Mouse (Mus musculus) embryo, embryonic 10.5 days (tissue): ENCODE measurements around the gene Abtb2.

Experiments used
- DNase-seq: peaks from one replicate; pipeline ENCODE4 v3.0.0-alpha.2; 2015; ENCODE audit warnings: low spot score

Gene Abtb2

DNA sequence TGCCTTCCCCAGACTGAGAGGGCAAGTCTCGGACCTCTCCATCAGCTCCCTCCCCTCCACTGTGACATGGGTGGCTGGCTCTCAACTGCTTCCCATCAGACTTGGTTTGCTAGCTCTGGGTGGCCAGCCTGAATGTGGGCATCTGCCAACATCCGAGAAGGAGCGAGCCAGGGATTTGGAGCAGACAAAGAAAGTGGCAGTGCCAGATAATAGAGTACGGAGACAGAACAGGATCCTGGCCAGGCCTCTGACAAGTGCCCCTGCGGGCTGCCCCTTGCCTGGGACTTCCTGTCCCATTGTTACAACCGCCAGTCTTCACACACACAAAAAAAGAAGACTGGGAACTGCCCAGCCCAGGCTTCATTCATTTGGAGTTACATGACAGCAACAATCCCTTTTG is 124.3 kb downstream of the Abtb2 start:
- no peak for DNase-seq

DNA sequence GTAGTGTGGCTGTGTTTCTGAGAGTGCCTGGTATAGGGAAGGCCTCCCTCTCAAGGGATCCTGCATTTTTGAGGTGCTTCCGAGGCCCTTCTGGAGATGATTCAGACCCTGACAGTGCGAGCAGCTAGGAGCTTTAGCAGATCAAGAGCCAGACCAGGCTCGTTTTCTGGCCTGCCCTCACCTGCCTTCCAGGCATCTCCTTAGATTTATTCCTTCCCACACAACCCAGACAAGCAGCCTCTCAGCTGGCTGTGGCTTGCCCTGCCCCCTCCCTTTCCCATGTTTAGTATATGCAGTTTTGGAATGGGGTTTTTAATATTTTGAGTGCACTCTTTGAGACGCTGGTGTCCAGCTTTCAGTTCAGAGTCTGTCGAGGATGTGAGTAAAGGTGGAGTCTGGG is 124.7 kb downstream of the Abtb2 start:
- DNase-seq, result no peak

DNA sequence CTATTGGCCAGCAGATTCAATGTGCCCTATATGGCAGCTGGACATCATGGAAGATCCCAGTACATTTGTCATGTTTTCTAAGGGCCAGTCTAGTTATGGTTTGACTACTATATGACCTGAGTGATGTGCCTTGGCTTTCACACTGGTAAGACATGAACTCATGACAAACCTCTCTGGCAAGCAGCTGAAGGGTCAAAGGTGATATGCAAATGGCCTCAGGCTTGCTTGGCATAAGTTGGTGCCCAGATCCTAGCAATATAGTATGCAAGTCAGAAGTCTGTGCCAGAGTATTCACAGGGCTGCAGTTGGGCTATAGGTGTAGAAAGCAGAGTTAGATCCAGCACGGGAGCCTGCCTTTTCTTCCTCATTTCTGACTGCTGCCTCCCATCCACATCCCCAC is 125.2 kb downstream of the Abtb2 start:
- DNase-seq, result no peak

DNA sequence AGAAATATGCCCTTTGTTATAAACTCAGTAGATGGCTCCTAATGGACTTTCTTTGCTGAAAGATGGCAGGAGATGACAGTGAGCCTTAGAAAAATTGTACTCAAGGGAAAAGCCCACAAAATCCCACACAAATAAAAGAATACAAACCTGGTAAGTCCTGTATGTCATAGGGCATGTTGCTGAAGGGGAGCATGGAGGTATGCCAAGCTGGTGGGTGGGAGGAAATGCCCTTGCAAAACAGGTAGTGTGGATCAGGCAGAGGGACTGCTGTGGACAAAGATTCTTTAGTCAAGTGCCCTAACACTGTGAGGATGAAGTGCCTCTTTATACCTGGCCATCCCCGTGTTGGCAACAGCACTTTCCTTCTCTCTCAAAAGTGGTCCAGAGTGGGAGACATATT is 126.7 kb downstream of the Abtb2 start:
- DNase-seq, result no peak

DNA sequence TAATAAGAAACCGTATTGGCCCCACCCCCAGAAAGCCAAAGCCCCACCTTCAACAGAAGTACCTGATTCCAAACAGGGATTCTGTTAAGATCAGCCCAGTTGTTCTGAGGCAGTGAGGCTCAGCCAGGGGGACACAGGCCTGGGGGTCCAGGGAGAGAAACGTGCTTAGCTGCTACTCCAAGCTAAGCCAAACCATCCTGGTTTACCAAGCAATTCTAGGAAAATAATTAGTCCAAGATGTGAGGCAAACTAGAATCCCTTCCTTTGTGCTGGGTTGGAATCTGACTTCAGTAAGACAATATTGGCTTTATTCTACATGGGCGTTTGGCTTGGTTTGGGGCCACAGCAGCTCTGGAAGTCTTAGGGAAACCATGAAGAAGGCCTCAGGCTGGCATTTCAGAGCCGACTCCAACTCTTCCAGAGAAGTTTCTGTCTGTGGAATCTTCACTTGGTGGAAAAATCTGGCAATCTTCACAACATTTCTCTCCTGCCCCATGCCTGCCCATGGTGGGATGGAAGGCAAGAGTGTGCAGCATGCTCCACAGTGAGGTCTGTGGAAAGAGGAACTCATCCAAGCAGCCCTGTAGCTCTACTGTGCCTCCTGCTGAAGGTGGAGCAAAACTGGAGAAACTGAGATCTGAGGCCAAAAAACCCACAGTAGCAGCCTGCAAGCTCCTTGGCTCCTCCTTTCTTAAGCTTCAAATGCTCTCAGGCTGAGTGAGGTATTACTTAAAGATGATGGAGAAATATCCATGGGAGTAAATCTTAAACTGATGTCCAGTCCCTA is 128.9 kb downstream of the Abtb2 start:
- no peak for DNase-seq

DNA sequence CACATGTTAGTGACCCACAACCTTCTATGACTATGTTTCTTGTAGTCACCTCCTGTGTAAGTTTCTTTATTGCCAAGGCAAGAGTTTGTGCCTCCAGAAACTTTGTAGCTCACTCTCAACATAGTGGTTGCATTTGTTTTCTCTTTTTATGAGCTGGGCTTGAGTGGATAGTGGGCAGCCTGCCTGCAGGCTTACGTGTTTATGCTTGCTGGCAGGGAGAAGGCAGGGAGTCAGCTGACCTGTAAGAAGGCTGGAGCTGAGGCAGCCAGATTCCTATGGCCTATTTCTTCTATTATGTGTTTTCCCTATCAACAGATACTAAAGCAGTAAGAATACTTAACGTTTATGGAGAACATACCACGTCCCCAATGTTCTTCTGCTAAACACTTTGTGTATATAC is 130.1 kb downstream of the Abtb2 start:
- no peak for DNase-seq

DNA sequence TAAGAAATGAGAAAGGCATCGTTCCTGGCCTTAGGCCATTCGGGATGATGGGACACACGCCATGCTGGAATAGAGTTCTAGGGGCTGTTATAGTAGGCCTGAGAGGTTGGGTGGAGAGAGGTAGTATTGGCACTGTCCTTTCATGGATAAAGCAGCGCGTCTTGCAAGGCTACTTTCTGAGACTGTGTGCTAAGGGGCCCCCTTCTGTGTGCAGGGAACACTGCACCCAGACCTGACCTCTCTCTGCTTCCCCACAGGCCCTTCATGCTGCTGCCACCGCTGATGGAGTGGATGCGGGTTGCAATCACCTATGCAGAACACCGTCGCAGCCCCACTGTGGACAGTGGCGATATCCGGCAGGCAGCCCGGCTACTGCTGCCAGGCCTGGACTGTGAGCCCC is 134.4 kb downstream of the Abtb2 start:
- peak; percentile 39 for DNase-seq

DNA sequence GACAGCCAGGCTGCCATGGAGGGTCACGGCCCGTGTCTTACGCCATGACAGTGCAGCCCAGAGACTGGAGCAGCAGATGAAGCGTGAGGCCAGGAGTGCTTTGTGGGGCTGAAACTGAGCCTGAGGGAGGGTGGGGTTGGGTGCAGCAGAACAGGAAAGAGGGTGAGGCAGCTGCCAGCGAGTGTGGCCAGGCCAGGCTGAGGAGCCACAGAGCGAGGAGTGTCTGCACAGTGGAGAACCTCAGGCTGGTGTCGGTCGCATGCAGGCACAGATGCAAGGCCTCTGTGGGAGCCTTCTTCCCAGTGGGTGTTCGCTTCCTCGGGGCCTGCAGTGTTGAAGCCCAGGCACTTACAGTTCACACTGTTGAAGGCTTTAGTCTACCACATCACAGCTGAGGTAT is 137.2 kb downstream of the Abtb2 start:
- no peak for DNase-seq

DNA sequence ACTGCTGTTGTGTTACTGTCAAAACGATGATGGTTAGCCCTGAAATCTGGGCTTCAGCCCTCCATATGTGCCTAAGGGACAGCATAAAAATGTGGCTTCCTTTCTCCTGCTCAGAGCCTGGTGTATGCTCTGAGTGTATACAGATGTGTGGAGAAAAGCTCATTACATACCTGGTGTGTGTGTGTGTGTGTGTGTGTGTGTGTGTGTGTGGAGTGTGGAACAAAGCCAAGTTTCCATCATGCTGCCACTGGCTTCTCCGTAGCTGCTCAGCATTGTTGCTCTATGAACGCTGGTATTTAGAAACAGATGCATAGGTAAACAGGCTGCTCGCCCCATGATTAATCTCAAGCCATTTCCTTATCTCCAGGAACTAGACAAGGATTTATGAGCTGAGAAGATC is 137.8 kb downstream of the Abtb2 start:
- no peak for DNase-seq

DNA sequence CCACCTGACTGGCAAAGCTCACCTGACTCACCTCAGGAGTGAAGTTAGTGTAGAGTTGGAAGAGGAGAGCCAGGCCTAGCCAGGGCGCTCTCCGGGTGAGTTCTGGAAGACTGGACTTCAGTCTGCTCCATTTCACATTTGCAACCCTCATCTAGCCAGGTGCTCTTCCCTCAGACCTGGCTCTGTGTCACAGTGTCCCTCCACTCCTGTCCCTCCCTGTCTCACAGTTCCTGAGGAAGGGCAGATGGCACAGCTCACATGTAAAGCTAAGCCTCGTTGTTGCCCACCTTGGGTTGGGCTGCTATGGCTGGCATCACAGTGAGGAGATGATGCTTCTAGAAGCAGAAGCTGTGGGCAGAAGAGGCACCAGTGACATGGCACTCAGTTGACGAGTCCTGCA is 139.7 kb downstream of the Abtb2 start:
- DNase-seq, result no peak

DNA sequence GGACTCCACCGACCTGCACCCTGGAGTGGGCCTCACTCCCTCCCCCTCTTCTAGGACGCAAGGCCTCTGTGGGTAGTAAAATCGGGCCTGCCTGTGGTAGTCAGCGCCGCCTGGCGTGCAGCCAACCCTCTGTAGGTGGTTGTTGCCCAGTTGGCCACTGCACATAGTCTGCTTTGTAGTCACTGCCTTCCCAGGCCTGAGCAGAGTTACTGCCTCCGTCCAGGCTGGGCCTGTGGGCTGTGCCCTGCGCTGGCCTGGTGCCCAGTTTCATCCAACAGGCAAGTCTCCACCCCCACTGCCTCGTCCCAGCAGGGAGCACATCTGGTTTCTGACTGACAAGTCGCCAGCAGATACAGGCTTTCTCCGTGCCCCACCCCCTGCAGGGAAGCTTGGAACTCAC is 140.1 kb downstream of the Abtb2 start:
- no peak for DNase-seq

DNA sequence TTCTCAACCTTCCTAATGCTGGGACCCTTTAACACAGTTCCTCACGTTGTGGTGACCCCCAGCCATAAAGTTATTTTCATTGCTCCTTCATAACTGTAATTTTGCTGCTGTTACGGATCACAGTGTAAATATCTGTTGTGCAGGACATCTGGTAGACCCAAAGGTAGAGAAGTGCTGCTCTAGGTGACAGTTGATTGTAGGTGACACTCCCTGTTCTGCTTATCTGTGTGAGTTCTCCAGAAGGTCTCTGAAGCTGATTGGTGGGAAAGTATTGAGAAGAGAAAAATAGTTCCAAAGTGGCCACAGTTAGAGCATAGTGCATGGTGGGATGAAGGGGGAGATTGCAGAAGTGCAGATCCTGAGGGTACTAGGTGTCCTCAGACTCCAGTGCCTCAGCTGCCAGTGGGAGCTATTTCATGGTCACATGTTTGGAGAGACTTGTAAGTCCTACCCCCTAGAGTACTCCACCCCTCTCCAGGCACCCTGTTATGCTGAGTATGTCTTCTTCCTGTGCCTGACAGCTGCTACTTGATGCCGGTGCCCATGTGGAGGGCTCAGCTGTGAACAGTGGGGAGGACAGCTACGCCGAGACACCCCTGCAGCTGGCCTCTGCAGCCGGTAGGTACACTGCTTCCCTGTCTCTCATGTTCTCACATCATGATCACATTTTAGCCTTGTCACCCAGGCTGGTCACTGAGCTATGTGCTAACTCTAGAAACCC is 141.1 kb downstream of the Abtb2 start:
- DNase-seq, result no peak

DNA sequence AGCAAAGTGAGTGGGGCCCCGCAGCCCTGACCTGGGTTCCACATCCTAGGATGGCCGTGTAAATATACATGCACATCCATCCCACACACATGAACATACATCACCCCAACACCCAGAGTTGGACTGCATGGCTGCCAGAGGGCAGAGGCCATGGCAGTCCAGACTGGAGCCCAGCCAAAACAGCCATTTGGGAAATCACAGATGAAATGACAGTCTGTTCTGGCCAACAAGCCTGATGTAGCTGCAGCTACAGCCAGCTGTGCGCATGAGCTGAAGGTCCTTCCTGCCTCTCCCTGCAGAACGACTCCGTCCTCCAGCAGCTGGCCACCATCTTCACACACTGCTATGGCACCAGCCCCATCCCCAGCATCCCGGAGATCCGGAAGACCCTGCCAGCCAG is 144.7 kb downstream of the Abtb2 start:
- no peak for DNase-seq

DNA sequence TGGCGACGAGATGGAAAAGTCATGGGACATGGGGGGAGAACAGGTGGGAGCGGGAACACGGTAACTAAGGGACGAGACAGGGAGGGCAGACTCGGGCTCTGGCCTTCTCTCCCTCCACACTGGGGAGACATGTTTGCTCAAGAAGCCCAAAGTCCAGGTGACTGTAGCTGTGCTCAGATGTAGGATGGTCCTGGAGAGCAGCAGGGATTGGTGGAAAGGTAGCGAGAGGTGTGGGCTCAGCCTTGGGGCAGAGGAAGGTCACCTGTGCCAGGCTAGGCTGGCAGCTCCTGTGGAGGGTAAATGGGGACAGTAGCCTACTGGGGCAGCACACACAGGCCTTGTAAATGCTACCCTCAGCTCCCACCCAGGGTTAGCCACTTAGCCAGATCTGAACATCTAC is 147.7 kb downstream of the Abtb2 start:
- no peak for DNase-seq

DNA sequence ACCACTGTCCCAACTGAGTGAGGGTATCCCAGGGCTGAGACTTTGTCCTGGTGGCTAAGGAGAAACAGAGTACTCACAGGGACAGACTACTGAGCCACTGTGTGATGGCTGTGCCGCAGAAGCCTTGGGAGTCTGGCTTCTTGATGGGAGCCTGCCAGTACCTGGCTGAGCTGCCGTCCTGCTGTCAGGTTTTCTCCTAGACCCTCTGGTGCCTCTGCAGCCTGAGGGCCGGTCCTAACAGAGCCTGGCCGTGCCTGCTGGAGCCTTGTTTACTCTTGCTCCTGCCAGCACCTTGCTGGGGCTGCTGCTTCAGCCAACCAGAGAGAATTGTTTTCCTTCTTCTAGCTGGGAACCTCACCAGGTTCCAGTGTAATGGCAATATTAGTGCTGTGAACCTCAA is 148.3 kb downstream of the Abtb2 start:
- no peak for DNase-seq

DNA sequence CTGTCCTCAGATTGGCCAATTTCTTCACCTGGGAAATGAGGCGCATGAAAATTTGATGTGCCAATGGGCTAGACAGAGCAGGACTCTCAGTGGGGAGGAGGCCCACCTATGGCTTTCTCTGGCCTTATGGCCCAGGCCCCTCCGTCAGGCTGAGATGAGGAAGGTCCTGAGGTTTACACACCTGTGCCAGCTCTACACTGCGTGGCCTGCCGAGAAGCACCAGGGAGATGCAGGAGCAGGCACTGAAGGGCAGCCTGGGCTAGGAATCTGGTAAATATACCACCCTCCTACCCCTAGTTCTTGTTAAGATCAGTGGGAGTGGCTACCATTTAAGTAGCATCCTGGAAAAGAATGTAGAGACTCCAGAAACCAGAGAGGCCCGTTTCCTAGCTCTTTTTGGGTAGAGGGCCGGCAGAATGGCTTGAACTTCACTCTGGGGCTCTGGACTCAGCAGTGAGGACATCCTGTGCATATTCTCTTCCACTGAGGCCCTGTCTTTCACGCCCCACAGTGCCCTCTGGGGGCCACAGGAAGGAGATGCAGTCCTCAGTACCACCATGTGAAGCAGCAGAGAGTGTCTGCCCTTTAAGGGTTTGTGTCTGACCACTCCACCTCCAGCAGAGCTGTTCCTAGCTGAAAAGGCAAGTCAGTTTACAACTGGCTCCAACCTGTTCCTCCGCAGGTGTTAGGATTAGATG is 152.6 kb downstream of the Abtb2 start:
- DNase-seq, result peak; percentile 88

DNA sequence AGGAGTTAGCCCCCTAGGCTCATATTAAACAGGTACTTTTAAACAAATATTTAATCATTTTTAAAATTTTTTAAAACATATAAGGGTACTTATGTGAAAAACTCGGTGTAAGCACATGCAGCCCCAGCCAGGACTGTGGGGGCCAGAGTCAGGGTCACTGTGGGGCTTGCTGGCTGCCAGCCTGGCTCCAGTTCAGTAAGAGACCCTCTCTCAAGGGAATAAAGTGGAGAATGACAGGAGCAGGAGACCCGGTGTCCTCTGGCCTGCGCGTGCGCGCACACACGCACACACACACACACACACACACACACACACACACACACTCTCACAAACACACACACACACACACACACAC is 153.2 kb downstream of the Abtb2 start:
- no peak for DNase-seq

DNA sequence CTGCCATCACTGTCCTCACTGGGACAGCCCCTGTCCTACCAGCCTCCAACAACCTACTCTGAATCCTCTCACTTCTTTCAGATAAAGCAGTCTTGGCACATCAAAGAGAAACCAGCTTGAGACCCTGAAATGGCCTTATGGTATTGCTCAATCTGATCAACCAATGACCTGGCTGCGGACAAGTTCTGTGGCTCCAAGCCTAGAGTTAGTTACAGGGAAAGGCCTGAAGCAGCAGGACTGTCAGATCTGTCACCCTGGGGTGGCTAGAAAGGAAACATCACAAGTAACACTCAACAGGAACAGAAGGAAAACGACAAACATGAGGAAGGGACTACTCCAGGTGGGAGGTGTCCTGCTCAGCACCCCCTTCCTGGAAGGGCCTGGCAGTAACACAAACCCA is 158.4 kb downstream of the Abtb2 start:
- no peak for DNase-seq

DNA sequence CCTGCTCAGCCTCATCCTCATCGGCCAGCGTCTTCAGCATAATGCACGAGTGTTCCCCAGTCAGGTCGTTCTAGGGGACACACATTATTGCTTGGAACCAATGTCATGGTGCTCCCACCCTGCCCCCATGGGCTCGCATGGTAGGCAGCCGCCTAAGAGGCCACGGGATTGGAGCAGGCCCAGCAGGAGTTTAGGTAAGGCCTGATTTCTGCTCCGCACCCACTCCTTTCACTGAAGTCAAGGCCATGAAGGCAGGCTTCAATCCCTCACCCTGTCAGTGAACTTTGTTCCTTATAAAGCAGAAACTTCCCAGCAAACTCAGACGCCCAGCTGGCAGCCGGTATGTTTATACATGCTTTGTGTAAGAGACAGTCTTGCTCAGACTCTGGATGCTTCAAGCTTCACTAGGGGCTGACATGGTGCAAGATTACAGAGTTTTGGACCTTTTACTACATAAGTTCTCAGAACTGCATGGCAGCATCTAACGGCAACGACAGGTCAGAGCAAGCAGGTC is 162.0 kb downstream of the Abtb2 start:
- DNase-seq, result no peak

DNA sequence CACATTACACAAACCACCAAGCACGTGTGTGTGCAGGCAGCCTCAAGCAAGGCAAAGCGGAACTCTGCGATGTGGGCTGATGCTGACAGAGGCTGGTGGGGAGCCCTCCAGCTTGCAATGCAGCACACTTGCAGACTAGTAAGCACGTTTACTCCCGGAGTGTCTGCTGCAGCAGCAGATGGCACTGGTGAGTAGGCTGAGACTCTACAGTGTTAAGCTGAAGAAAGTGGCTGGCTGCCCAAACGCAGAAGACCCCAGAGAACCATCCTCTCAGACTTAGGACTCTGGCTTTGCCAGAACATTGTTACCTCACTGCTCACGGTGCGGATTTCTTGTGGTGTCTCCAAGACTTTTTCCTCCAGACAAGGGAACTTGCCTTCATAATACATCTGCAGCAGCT is 164.9 kb downstream of the Abtb2 start:
- no peak for DNase-seq

DNA sequence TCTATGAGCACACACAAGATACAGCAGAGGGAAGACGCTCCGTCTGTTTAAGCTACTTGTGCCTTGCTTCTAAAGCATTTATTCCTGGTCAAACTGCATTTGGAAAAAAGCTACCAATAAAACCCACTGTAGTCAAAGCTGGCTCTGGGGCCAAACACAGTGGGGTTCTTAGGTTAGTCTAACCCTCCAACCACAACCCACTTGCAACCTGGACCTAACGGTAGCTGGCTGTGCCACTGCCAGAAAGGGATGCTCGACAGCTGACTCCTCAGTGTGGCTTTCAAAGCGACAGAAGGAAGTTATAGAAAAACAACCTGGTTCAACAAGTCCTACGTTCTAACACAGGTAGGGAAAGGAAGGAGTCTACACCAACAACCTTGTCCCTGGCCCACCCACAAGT is 165.3 kb downstream of the Abtb2 start:
- no peak for DNase-seq

DNA sequence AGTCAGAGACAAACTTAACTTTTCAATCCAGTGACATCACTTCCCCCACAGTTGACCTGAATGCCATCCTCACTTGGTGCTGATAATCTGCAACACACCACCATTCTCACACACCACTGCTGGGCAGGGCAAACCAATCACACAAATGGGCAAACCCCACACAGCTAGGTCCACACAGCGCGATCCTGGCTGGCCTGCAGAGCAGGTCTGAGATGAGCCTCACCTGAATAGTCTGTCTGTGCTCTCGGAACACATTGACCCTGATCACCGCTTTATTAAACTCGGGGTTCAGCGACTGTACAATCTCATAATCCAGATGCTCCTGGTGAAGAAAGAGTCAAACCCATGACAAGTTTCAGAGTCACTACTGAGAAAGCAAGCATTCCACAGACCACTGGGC is 176.7 kb downstream of the Abtb2 start:
- DNase-seq, result no peak

DNA sequence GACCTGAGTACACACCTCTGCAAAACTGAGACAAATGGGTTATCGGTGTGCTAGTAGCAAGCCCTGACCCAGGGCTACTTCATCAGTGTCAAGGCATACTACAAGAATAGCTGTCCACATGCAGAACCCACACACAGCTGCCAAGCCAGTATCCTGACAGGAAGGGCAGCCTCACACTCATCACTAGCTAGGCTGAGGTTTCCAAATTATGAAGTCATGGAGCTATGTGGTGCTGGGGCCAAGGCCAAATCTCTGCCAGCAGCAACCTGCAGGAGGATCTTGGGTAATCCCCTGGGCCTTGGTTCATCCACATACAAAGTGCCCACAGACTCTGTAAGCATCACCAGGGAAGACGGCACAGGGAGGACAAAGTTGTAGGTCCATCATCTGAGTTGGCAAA is 177.4 kb downstream of the Abtb2 start:
- DNase-seq, result no peak
